Mouse (Mus musculus) lung, embryonic 14.5 days (tissue): ENCODE measurements around the gene Zfp791. TPM values are rescaled to one million over a fixed set of nuclear protein-coding genes. Genes with fewer than 3 reads are reported as not detected.

Experiments used
- ATAC-seq: fragments of 200-750 bp; cut with Nextera tagmentation; 2 replicates; pipeline ENCODE4 v1.8.0; 2017; ENCODE audit warnings: mild to moderate bottlenecking, moderate TSS enrichment, moderate library complexity; ENCODE audit not compliant: insufficient read depth
- DNase-seq: peaks from one replicate; pipeline ENCODE4 v3.0.0-alpha.2; 2015
- H3K27ac ChIP-seq: fragments of 300-500 bp; sonication (generic); 2 replicates; pipeline ENCODE4 v1.5.1; 2014; ENCODE audit warnings: low read depth, mild to moderate bottlenecking, moderate library complexity
- H3K27me3 ChIP-seq: fragments of 300-500 bp; sonication (generic); 2 replicates; pipeline ENCODE4 v1.6.1; 2014; ENCODE audit warnings: low read length, control low read depth; ENCODE audit not compliant: insufficient read depth
- H3K36me3 ChIP-seq: fragments of 300-500 bp; sonication (generic); 2 replicates; pipeline ENCODE4 v1.6.1; 2014; ENCODE audit warnings: control low read depth; ENCODE audit not compliant: insufficient read depth
- H3K4me1 ChIP-seq: fragments of 300-500 bp; sonication (generic); 2 replicates; pipeline ENCODE4 v1.6.1; 2014; ENCODE audit warnings: antibody characterized with exemption, control low read depth; ENCODE audit not compliant: insufficient read depth
- H3K4me2 ChIP-seq: fragments of 300-500 bp; sonication (generic); 2 replicates; pipeline ENCODE4 v1.6.1; 2014; ENCODE audit warnings: mild to moderate bottlenecking
- H3K4me3 ChIP-seq: fragments of 300-500 bp; sonication (generic); 2 replicates; pipeline ENCODE4 v1.5.1; 2014; ENCODE audit warnings: low read depth, low read length
- H3K9ac ChIP-seq: fragments of 300-500 bp; sonication (generic); 2 replicates; pipeline ENCODE4 v1.6.1; 2014
- H3K9me3 ChIP-seq: fragments of 300-500 bp; sonication (generic); 2 replicates; pipeline ENCODE4 v1.6.1; 2016; ENCODE audit warnings: low read depth, low read length, control low read depth
- CTCF ChIP-seq: IDR thresholded peaks from 2 replicates; pipeline ENCODE4 v1.5.1; 2016; ENCODE audit warnings: antibody characterized with exemption, low read depth
- WGBS: fragments of 180-500 bp; shearing (Covaris S2); extraction: QIAGEN DNeasy Blood & Tissue Kit; methylation state at CpG from one replicate; pipeline ENCODE4 v1.1.7; 2014; 5-methylcytosine and 5-hydroxymethylcytosine counted together
- polyA plus RNA-seq: library from polyadenylated mRNA; unstranded; fragments of >200 nt; fragmentation: Nextera tagmentation; extraction: Ambion mirVana; gene quantifications from 2 replicates; pipeline ENCODE4 v1.2.1, GENCODE M21; 2014

Gene Zfp791
- polyA plus RNA-seq, 1 experiment from 2014 or later: 1.7 TPM

DNA sequence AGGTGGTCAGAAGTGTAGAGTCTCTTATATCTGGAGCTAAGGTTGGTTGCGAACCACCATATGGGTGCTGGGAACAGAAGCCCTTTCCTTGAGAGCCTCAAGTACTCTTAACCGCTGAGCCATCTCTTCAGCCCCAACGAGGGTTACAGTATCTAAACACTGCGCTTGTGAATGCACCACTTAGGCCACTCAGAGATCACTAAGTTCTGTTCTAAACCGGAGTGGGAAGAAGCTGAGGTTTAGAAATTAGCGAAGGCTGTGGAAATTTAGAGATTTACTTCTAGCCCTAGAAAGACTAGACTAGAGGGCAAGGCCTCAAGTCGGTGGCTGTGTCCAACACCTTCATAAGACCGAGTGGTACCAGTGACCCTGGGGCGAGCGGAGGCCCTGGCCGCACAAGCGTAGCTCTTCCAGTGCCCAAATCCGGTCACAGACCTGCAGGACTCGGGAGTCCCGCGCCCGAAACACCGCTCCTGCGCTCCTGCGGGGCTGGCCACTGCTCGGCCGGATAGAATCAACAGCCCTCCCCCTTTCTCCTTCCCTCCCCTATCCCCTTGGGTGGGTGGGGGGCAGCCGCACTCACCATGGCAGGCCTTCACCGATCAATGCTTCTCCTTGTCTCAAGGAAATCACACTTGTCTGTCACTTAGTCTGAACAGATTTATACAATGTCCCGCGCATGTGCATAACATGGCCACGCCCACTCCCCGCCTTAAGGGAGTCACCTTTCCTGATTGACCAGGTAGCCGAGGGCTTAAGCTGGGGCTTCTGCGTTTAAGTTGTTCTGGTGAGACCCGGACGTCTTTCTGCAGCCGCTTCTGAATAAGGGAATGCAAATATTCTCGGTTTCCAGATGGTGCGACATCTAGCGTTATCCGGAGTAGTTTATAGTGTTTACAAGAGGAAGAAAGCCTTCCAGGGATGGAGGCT is 3.6 kb downstream of the Zfp791 start:
- Histone ChIP-seq H3K4me2 (peak overlapping the region; percentile 78), H3K4me1 (no peaks in the 10 kb centered on the region), H3K27me3 (no peaks in the 10 kb centered on the region), H3K9me3 (no peaks in the 10 kb centered on the region), H3K36me3 (no peaks in the 10 kb centered on the region), H3K27ac (peak overlapping the region; percentile 56; the same call in 1 of the 2 replicates), H3K4me3 (peak overlapping the region; percentile 65), H3K9ac (peak overlapping the region; percentile 65)
- 5% methylated on average over 37 of the region's 37 CpGs for WGBS
- peak; percentile 63 for TF ChIP-seq CTCF
- DNase-seq (peak; percentile 93), ATAC-seq (peak; percentile 93)

DNA sequence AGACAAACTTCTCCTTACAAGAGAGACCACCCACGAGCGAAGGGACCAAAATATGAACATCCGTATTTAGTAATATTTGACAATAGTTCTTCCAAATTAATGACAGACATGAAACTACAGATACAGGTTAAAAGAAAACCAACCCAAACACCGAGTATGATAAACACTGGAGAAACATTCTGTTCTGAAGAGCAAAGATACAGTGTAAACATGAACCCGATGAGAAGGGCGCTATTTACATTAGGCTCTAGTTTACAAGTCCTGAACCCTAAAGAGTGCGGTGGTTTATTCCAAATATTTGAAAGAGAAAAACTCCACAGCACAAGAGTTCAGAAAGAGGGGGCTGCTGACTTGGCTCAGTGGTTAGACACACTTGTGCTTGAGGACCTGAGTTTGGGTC is 5.9 kb downstream of the Zfp791 start:
- WGBS: 59% methylated on average over 7 of the region's 7 CpGs
- TF ChIP-seq CTCF: no peak
- H3K9me3 ChIP-seq: no peaks in the 10 kb centered on the region
- H3K4me1 ChIP-seq: no peaks in the 10 kb centered on the region
- H3K4me3 ChIP-seq: no peak overlapping the region
- H3K27me3 ChIP-seq: no peaks in the 10 kb centered on the region
- ATAC-seq (no peak), DNase-seq (peak; percentile 7)
- no peak overlapping the region for H3K4me2 ChIP-seq
- no peak overlapping the region for H3K27ac ChIP-seq
- H3K9ac ChIP-seq: no peak overlapping the region
- H3K36me3 ChIP-seq: no peaks in the 10 kb centered on the region

DNA sequence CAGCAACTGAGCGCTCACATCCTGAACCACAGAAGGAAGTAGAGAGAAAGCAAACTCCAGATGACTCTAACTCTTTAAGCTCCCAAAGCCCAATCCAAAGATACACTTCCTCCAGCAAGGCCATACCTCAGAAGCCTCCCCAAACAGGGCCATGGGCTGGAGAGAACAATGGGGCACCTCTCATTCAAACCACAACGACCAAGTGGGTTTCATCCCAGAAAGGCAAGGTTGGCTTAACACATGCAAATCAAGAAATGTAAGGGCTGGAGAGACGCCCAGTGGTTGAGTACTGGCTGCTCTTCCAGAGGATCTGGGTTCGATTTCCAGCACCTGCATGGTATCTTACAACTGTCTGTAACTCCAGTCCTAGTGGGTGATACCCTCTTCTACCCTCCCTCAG is 7.4 kb downstream of the Zfp791 start:
- no peak for TF ChIP-seq CTCF
- 74% methylated on average over 4 of the region's 4 CpGs for WGBS
- H3K9ac ChIP-seq: no peak overlapping the region

DNA sequence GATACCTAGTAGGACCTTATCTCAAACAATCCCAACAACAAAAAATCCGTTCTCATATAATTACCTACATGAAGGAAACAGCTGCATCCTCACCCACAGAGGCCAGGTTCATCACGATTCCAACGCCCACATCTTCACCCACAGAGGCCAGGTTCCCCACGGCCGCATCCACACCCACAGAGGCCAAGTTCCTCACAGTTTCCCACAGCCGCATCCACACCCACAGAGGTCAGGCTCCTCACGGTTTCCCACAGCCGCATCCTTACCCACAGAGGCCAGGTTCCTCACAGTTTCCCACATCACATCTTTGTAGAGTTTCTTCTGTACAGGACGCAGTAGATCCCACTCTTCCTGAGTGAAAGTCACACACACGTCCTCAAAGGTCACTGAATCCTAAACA is 9.7 kb downstream of the Zfp791 start:
- no peak for TF ChIP-seq CTCF
- ATAC-seq (no peak), DNase-seq (no peak)
- 95% methylated on average over 10 of the region's 10 CpGs for WGBS
- no peak overlapping the region for H3K4me3 ChIP-seq
- H3K27me3 ChIP-seq: no peaks in the 10 kb centered on the region
- no peak overlapping the region for H3K9ac ChIP-seq
- H3K27ac ChIP-seq: no peak overlapping the region
- no peaks in the 10 kb centered on the region for H3K4me1 ChIP-seq
- peaks cover 25% of the 10 kb centered on the region for H3K36me3 ChIP-seq
- no peak overlapping the region for H3K4me2 ChIP-seq
- H3K9me3 ChIP-seq: no peaks in the 10 kb centered on the region

More for the DNA sequence above, 7.4 kb downstream of the Zfp791 start:
- no peak for DNase-seq
- H3K4me3 ChIP-seq: no peak overlapping the region
- H3K4me1 ChIP-seq: no peaks in the 10 kb centered on the region
- H3K4me2 ChIP-seq: no peak overlapping the region
- no peak for ATAC-seq
- H3K27me3 ChIP-seq: no peaks in the 10 kb centered on the region
- H3K9me3 ChIP-seq: no peaks in the 10 kb centered on the region
- H3K27ac ChIP-seq: no peak overlapping the region
- peaks cover 14% of the 10 kb centered on the region for H3K36me3 ChIP-seq

DNA sequence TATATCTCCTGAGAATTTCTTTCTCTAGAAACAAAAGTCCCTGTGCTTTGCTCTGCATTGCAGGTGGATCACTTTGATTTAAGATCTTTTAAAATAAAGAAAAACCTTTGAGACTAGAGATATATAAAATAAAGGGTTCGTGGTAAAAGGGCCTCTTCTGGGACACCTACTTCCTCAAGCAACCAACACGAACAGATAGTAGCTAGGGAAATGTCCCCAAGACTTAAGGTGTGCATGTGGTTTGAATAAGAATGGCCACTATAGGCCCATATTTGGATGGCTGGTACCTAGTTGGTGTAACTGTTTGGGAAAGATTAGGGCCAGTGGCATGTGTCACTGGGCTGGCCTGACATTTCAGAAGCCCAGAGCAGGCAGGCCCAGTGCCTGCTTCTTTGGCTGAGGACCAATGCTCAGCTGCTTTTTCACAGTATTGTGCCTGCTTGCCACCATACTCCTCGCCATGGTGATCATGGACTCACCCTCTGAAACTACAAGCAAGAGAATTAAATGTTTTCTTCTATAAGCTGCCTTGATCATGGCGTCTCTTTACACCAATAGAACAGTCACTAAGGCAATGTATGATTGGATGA is 22.7 kb downstream of the Zfp791 start:
- TF ChIP-seq CTCF: no peak
- Histone ChIP-seq H3K27ac (no peak overlapping the region), H3K9me3 (no peaks in the 10 kb centered on the region), H3K27me3 (no peaks in the 10 kb centered on the region), H3K4me3 (no peak overlapping the region), H3K4me2 (no peak overlapping the region), H3K36me3 (peaks cover 23% of the 10 kb centered on the region), H3K9ac (no peak overlapping the region), H3K4me1 (no peaks in the 10 kb centered on the region)
- ATAC-seq: no peak
- DNase-seq: no peak
- 80% methylated on average over 4 of the region's 4 CpGs for WGBS

DNA sequence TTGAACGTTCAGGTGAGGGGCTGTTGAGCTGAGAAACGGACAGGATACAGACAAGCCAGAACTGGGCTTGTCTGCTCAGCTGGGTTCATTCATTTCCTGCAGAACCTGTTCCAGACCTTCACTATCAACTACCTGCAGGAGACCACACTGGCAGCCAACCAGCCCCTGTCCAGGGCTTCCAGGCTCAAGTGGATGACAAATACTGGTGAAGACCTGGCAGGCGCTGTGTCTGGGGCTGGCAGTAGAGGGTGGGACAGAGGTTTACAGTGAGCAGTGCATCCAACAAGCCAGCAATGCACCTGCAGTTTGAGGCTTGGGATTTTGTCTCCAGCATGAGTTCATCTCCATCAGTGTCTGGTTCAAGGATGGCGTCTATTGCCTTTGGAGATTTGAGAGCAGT is 26.0 kb downstream of the Zfp791 start:
- no peak overlapping the region for H3K9ac ChIP-seq
- no peak overlapping the region for H3K4me3 ChIP-seq
- ATAC-seq (no peak), DNase-seq (peak; percentile 15)
- H3K4me2 ChIP-seq: no peak overlapping the region
- H3K27ac ChIP-seq: no peak overlapping the region
- TF ChIP-seq CTCF: no peak
- H3K9me3 ChIP-seq: no peaks in the 10 kb centered on the region
- 68% methylated on average over 4 of the region's 4 CpGs for WGBS
- no peaks in the 10 kb centered on the region for H3K27me3 ChIP-seq
- H3K4me1 ChIP-seq: no peaks in the 10 kb centered on the region
- peaks cover 35% of the 10 kb centered on the region for H3K36me3 ChIP-seq

DNA sequence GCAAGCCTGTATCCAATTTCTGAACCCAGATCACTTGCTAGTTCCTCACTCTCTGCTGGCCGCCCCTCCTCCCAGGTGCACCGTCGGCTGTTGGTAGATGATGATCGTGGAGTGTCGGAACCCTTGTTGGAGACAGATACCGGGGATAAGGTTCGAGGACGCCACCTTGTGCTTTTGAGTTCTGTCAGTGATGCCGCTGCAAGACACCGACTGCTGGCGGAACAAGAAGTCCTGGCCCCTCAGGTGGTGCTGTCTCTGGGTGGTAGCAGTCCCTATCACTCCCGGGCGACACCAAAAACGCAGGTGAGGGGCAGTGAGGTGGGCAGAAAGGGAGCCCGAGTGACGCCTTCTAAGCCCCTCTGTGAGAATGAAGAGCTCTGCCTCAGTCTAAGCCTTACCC is 26.7 kb downstream of the Zfp791 start:
- H3K27me3 ChIP-seq: no peaks in the 10 kb centered on the region
- DNase-seq (no peak), ATAC-seq (no peak)
- peaks cover 36% of the 10 kb centered on the region for H3K36me3 ChIP-seq
- no peak overlapping the region for H3K4me3 ChIP-seq
- TF ChIP-seq CTCF: no peak
- 87% methylated on average over 16 of the region's 16 CpGs for WGBS
- H3K4me1 ChIP-seq: no peaks in the 10 kb centered on the region
- H3K27ac ChIP-seq: no peak overlapping the region
- no peaks in the 10 kb centered on the region for H3K9me3 ChIP-seq
- no peak overlapping the region for H3K4me2 ChIP-seq
- H3K9ac ChIP-seq: no peak overlapping the region
